Mouse (Mus musculus): ENCODE measurements around the gene Usp48. TPM values are rescaled to one million over a fixed set of nuclear protein-coding genes. Genes with fewer than 3 reads are reported as not detected.

The Usp48 gene
- total RNA-seq, 2 experiments from 2014 or later, result 125 to 126 TPM

DNA sequence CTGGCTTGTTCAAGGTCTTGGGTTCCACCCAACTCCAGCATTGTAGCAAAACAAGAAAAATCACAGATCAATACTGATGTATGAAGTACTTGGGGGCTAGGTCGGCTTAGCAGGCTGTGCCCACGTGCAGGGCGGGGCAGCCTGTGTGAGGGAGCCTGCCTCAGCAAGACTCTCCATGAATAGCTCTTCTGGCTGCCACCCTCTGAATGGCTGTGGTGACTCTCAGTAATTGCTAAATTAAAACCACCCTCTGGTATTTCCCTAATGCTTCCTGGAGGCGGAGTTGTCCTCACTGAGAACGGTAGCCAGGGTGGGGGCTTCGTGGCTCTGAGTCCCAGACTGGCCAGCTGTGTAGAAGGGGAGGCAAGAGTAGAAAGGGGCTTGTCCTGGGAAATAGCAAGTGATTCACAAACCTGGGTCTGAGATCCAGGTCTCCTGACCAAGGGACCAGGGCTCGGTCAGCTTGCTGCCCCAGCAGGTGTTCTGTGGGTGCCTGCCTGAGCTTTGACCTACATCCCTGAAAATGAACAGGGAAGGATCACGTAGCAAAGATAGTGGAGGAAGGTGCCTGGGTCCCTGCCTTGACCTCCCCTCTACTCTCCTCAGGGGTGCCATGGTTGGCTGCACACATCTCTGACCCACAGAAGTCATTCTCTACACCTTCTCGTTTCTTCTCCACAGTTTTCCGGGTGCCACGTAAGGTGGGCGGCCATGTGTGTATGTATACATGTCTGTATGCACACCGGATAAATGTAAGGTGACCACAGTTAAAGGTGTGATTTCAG lies 83.3 kb downstream of the Usp48 start:
- DNase-seq (ENCODE audit: extremely low spot score in 1 of 2, low spot score in 2 of 2), result no peak
- intact Hi-C loops (cut with DNase I), result no loop called here

- DNase-seq (ENCODE audit: extremely low spot score in 1 of 2, low spot score in 2 of 2), result no peak
- intact Hi-C loops (cut with DNase I), result no loop called here
Observed at GRCm38 (mm10) chr4:137677906-137678305, 84.4 kb downstream of the Usp48 start.

DNA sequence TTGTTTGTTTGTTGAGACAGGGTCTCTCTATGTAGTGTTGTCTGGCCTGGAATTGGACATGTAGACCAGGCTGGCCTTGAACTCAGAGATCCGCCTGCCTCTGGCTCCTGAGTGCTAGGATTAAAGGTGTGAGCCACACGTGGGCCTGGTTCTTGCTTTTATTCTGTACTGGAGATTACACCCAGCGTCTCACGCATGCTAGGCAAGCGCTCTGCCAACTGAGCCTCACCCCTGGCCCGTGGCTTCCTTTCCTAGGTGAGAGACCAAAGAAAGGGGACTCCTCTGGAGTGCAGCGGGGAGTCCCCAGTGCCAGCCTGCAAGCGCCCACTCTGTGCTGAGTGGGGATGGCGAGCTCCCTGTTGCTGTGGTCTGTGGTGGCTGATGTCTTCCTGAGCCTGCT lies 85.0 kb downstream of the Usp48 start:
- intact Hi-C loops (cut with DNase I), result no loop called here
- no peak for DNase-seq (ENCODE audit: extremely low spot score in 1 of 2, low spot score in 2 of 2)

GRCm38 (mm10) chr4:137679979-137680550 lies 86.5 kb downstream of the Usp48 start:
- intact Hi-C loops (cut with DNase I), result loop anchor here (2.0 kb wide), 1 partner anchor 43 kb away; no protein-coding TSS in a partner anchor
- peak in 1 of 2 experiments; percentile 69 for DNase-seq (ENCODE audit: extremely low spot score in 1 of 2, low spot score in 2 of 2)

- intact Hi-C loops (cut with DNase I), result loop anchor here (2.0 kb wide), 1 partner anchor 42 kb away; no protein-coding TSS in a partner anchor
- DNase-seq (ENCODE audit: extremely low spot score in 1 of 2, low spot score in 2 of 2), result no peak
Observed at GRCm38 (mm10) chr4:137680721-137681120, 87.2 kb downstream of the Usp48 start.

DNA sequence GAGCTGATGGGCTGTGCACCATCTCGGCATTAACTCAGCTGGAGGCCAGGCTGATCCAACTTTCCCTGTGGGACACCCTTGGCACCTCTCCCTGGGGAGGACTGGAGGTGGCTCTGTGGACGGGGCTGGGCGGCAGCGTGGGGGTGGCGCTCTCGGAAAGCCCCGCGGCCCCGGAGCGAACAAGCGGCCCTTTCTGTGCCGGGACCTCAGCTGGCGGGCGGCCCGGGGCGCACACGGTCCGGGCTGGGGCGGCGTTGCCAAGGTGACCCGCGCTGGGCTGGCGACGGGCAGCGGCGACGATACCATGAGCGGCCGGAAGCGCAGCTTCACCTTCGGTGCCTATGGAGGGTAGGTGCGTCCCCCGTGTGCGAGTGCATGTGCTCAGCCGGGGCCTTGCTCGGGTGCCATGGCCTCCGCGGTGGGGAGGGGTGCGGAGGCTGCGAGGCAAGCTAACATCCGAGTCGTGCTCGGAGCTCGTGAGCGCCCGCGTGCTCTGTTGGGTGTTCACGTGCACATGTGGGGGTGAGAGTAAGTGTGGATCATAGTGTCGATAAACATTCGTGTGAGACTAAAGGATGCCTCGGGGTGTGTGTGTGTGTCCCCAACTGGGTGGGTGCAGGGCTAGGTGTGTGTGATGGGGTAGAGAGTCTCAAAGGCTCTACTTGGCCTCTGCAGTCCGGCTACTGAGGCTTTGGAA lies 88.0 kb downstream of the Usp48 start:
- intact Hi-C loops (cut with DNase I), result loop anchor here (2.0 kb wide), 1 partner anchor 41 kb away; no protein-coding TSS in a partner anchor

GRCm38 (mm10) chr4:137682961-137683453 lies 89.5 kb downstream of the Usp48 start:
- DNase-seq (ENCODE audit: extremely low spot score in 1 of 2, low spot score in 2 of 2), result no peak
- intact Hi-C loops (cut with DNase I), result no loop called here

More for the DNA sequence above, 88.0 kb downstream of the Usp48 start:
- peak; percentile 78 to 88 for DNase-seq (ENCODE audit: extremely low spot score in 1 of 2, low spot score in 2 of 2)

DNA sequence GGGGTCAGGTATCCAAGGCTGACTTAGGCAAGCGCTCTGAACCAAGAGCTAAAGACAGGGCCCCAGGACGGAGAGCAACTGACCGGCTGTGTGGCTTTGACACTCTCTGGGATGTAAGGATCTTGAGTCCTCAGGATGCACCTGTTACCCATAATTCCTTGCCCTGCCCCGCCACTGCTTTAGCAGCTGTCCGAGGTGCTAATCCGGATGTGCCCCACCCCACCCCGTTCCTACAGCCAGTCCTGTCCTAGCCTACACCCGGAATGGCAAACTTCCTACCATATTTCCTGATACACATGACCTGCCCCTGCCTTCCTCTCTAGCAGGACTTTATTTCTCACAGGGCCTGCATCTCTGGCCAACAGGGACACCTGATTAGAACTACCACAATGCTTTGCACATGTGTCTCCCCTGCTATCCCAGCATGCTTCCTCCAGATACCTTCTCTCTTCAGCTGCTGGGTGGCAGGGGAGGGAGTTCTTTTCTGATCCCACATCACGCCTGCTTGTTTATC lies 91.3 kb downstream of the Usp48 start:
- no peak for DNase-seq (ENCODE audit: extremely low spot score in 1 of 2, low spot score in 2 of 2)
- intact Hi-C loops (cut with DNase I), result no loop called here

GRCm38 (mm10) chr4:137686303-137686702 lies 92.7 kb downstream of the Usp48 start:
- intact Hi-C loops (cut with DNase I), result no loop called here
- DNase-seq (ENCODE audit: extremely low spot score in 1 of 2, low spot score in 2 of 2), result no peak

- intact Hi-C loops (cut with DNase I), result no loop called here
- DNase-seq (ENCODE audit: extremely low spot score in 1 of 2, low spot score in 2 of 2), result no peak
Observed at GRCm38 (mm10) chr4:137687234-137687825, 93.8 kb downstream of the Usp48 start.

DNA sequence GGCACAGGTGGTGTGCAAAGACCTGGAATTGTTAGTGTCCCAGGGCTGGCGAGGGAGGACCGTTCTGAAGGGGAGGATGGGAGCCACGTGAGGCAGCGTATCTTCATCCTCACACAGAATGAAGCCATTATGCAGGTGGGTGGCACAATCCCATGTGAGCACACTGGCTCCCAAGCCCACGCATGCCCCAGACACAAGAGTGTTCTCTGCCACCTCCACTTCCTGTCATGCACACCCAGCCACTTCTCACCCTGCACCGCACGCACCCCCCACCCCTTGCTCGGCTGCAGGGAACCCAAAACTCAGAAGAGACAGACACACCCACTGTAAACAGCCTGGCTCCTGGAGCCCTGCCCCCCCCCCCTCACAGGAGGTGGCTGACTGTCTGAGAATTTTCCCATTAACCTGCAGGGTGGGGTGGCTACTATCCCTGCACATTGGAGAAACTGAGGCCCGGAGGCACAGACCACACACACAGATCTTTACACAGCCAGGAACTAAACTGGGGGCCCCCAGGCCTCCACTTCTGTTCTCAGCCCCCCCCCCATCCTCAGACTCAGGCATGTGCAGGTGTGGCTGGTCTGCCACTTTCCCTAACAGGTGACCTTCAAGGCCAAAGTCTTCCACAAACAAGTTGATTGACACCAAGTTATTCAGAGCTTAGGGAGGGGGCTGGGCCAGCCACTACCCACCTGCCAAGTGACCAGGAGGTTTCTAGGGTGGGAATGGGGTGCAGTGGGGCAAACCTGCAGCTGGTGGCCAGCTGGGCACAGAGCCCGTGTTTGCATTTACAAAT lies 98.8 kb downstream of the Usp48 start:
- no peak for DNase-seq (ENCODE audit: extremely low spot score in 1 of 2, low spot score in 2 of 2)
- intact Hi-C loops (cut with DNase I), result no loop called here

GRCm38 (mm10) chr4:137695300-137695699 lies 101.7 kb downstream of the Usp48 start:
- no peak for DNase-seq (ENCODE audit: extremely low spot score in 1 of 2, low spot score in 2 of 2)
- intact Hi-C loops (cut with DNase I), result no loop called here

DNA sequence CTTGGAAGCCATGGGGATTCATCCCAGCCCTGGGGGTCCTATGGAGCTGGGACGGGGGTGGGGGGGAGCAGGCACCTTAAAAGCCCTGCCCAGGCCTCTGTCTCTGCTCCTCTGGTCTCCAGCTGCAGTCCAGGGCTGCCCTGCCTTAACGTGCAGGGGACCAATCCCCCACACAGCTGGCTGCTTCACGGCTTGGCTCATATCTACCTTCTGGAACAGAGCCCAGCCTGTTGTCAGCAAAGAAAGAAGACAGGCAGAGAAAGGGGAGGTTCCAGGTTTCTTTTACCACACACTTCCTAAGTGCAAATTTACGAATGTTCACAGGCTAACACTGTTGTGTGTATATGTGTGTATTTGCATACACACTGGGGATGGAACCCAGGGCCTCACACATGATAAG lies 102.3 kb downstream of the Usp48 start:
- no peak for DNase-seq (ENCODE audit: extremely low spot score in 1 of 2, low spot score in 2 of 2)
- intact Hi-C loops (cut with DNase I), result no loop called here

DNA sequence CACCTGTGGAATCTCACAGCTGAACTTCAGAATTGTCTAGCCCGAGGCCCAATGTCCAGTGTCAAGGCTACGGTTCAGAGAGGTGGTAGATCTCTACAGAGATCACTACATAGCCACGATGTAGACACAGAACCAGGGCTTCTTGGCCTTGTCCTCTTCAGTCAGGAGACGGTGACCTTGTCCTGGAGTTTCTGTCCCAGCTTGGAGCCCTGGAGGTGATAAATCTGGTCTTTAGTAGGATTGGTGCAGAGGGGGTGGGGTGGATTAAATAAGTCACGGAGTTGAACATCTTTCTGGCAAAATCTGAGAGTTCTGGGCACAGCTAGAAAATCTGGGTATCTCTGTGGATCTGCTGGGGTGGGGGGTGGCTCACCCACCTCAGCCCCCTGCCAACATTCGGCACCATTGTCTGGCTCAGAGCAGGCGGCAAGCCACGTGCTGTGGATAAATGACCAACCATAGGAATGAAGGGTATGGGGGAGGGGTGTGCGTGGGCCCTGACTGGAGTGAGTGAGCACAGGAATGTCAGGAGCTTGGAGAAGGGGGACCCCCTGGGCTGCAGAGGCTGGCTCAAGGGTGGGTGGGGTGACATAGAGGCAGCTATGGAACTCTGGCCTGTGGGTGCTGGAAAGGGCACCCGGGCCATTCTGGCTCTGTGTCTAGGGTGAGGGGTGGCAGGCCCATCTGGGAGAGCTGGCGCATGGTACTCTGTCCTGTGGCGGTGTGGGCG lies 103.8 kb downstream of the Usp48 start:
- intact Hi-C loops (cut with DNase I), result no loop called here
- DNase-seq (ENCODE audit: extremely low spot score in 1 of 2, low spot score in 2 of 2), result peak in 1 of 2 experiments; percentile 47

GRCm38 (mm10) chr4:137698076-137698985 lies 104.8 kb downstream of the Usp48 start:
- intact Hi-C loops (cut with DNase I), result no loop called here
- DNase-seq (ENCODE audit: extremely low spot score in 1 of 2, low spot score in 2 of 2), result peak in 1 of 2 experiments; percentile 52

DNA sequence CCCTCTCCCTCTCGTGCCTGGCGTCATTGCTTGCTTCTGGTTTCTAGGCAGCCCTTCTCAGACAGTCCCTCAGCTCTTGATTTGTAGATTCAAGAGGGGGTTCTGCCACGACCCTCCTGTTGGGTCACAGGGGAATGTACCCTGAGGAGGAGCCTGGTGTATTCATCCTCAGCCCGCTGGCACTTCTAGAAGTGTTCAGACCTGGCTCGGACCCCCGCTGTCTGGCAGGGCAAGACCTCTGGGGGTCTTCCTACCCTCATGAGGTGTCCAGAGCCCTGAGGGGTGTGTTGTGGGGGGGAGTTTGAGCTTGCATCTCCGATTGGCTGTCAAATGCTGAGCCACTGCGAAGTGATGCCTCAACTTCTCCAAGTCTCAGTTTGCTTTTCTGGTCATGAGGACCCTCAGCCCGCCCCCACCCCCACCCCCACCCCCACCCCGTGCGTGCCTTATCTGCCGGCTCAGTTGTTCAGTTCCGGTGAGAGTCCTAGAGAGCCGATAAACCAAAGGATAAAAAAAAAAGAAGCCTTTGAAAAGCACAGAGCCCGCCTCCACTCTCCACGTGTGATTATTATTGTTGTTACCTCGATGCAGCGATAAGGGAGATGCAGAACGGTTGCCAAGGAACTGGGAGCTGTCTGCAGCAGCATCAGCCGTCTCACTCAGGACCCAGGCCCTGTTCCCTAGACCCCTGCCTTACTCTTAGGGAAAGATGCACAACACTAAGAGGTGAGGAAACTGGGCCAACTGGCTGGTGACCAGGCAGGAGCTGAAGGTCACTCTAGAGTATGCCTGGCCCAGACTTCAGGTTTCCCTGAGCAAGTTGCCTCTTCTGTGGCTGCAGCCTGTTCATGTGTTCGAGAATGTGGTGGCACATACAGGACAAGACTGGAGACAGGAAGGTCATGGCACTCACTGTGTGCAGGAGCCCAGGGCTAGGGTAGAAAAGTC lies 106.0 kb downstream of the Usp48 start:
- intact Hi-C loops (cut with DNase I), result no loop called here
- DNase-seq (ENCODE audit: extremely low spot score in 1 of 2, low spot score in 2 of 2), result no peak
